Mouse (Mus musculus): Measurements from ENCODE around the gene Rabggta. TPM values are rescaled to one million over a fixed set of nuclear protein-coding genes. Genes with fewer than 3 reads are reported as not detected.
"Not testable (repeated sequence)": the region's sequence is repeated elsewhere in the genome, so short reads cannot be mapped to it uniquely, and the experiment has no call there.

The Rabggta gene
- 100 to 1,000 TPM in 3 of 26 experiments, 10 to 100 TPM in 23; 17.8 to 107 (median 48.7) TPM for total RNA-seq (2018; cell fraction: chromatin; rRNA removed)
- 10 to 100 TPM in 24 of 26 experiments, 1 to 10 TPM in 2; 9.7 to 17.0 (median 13.4) TPM for total RNA-seq (2018; cell fraction: cytosol; rRNA removed)
- 10 to 100 TPM in 25 of 26 experiments, 1 to 10 TPM in 1; 9.8 to 56.9 (median 30.2) TPM for total RNA-seq (2018; cell fraction: nucleus; rRNA removed)
- polyA plus RNA-seq (2018): 7.5 to 16.7 TPM (median 12.4 TPM) in 3 replicates

- Histone ChIP-seq H3K27ac (peak within 1 kb of the TSS; percentile 41), H3K79me2 (ENCODE audit: inconsistent target) (no peaks in the 10 kb centered on the region), H3K36me3 (ENCODE audit: inconsistent target) (peaks cover 28% of the 10 kb centered on the region), H3K4me3 (ENCODE audit: inconsistent target) (peak within 1 kb of the TSS; percentile 35)
- 2% methylated on average over 50 of the region's 50 CpGs for WGBS (ENCODE audit: missing documents)
Measured at GRCm38 (mm10) chr14:55721700-55722437, at the start of gene Rabggta. Gene Rabggta, minus strand, starts transcription at chr14:55722263.

- no peaks in the 10 kb centered on the region for H3K79me2 ChIP-seq (ENCODE audit: inconsistent target)
- H3K4me3 ChIP-seq (ENCODE audit: inconsistent target): no peak overlapping the region
- H3K36me3 ChIP-seq (ENCODE audit: inconsistent target): no peaks in the 10 kb centered on the region
- H3K27ac ChIP-seq: no peak overlapping the region
- WGBS (ENCODE audit: missing documents): 93% methylated on average over 15 of the region's 16 CpGs
Measured at GRCm38 (mm10) chr14:55769087-55769703, 47.1 kb upstream of the Rabggta start.

- no peak overlapping the region for H3K27ac ChIP-seq
- H3K4me3 ChIP-seq (ENCODE audit: inconsistent target): no peak overlapping the region
- H3K79me2 ChIP-seq (ENCODE audit: inconsistent target): no peaks in the 10 kb centered on the region
- no peaks in the 10 kb centered on the region for H3K36me3 ChIP-seq (ENCODE audit: inconsistent target)
- WGBS (ENCODE audit: missing documents): 55% methylated on average over 6 of the region's 6 CpGs
Measured at GRCm38 (mm10) chr14:55768555-55768954, 46.5 kb upstream of the Rabggta start.

GRCm38 (mm10) chr14:55767519-55768414 is 45.7 kb upstream of the Rabggta start:
- 17% methylated on average over 52 of the region's 52 CpGs for WGBS (ENCODE audit: missing documents)
- no peaks in the 10 kb centered on the region for H3K36me3 ChIP-seq (ENCODE audit: inconsistent target)
- H3K27ac ChIP-seq: no peak overlapping the region
- H3K79me2 ChIP-seq (ENCODE audit: inconsistent target): no peaks in the 10 kb centered on the region
- no peak overlapping the region for H3K4me3 ChIP-seq (ENCODE audit: inconsistent target)

- Histone ChIP-seq H3K79me2 (ENCODE audit: inconsistent target) (no peaks in the 10 kb centered on the region), H3K4me3 (ENCODE audit: inconsistent target) (no peak within 1 kb of the TSS), H3K27ac (peak within 1 kb of the TSS; percentile 71; the same call in 1 of the 2 replicates), H3K36me3 (ENCODE audit: inconsistent target) (no peaks in the 10 kb centered on the region)
- WGBS (ENCODE audit: missing documents): 34% methylated on average over 4 of the region's 4 CpGs
Measured at GRCm38 (mm10) chr14:55765696-55766095, 43.6 kb upstream of the Rabggta start, which contains the start of gene Ltb4r1. Gene Ltb4r1, plus strand, starts transcription at chr14:55765962.

- no peak overlapping the region for H3K4me3 ChIP-seq (ENCODE audit: inconsistent target)
- WGBS (ENCODE audit: missing documents): 5% methylated on average over 7 of the region's 7 CpGs
- peak overlapping the region; percentile 71 for H3K27ac ChIP-seq
- H3K79me2 ChIP-seq (ENCODE audit: inconsistent target): no peaks in the 10 kb centered on the region
- H3K36me3 ChIP-seq (ENCODE audit: inconsistent target): no peaks in the 10 kb centered on the region
Measured at GRCm38 (mm10) chr14:55763166-55763565, 41.1 kb upstream of the Rabggta start.

- H3K36me3 ChIP-seq (ENCODE audit: inconsistent target): no peaks in the 10 kb centered on the region
- H3K27ac ChIP-seq: peak overlapping the region; percentile 71
- H3K4me3 ChIP-seq (ENCODE audit: inconsistent target): no peak overlapping the region
- no peaks in the 10 kb centered on the region for H3K79me2 ChIP-seq (ENCODE audit: inconsistent target)
- 23% methylated on average over 74 of the region's 77 CpGs for WGBS (ENCODE audit: missing documents)
Measured at GRCm38 (mm10) chr14:55762001-55762821, 40.1 kb upstream of the Rabggta start.

GRCm38 (mm10) chr14:55761163-55761562 is 39.1 kb upstream of the Rabggta start, which contains the start of gene Ltb4r2:
Gene Ltb4r2, plus strand, starts transcription at chr14:55761428.
- Histone ChIP-seq H3K36me3 (ENCODE audit: inconsistent target) (no peaks in the 10 kb centered on the region), H3K4me3 (ENCODE audit: inconsistent target) (no peak within 1 kb of the TSS)
- 95% methylated on average over 6 of the region's 6 CpGs for WGBS (ENCODE audit: missing documents)

GRCm38 (mm10) chr14:55760156-55760555 is 38.1 kb upstream of the Rabggta start:
- H3K4me3 ChIP-seq (ENCODE audit: inconsistent target); H3K36me3 ChIP-seq (ENCODE audit: inconsistent target); H3K79me2 ChIP-seq (ENCODE audit: inconsistent target); H3K27ac ChIP-seq: not testable (repeated sequence)
- WGBS (ENCODE audit: missing documents): 0% methylated on average over 5 of the region's 6 CpGs

More at GRCm38 (mm10) chr14:55761163-55761562, 39.1 kb upstream of the Rabggta start, which contains the start of gene Ltb4r2:
- Histone ChIP-seq H3K27ac (no peak within 1 kb of the TSS), H3K79me2 (ENCODE audit: inconsistent target) (no peaks in the 10 kb centered on the region)

GRCm38 (mm10) chr14:55758363-55758784 is 36.3 kb upstream of the Rabggta start, which contains the start of gene Cideb:
Gene Cideb, minus strand, starts transcription at chr14:55758458.
- 25% methylated on average over 8 of the region's 8 CpGs for WGBS (ENCODE audit: missing documents)
- Histone ChIP-seq H3K36me3 (ENCODE audit: inconsistent target) (peaks cover 22% of the 10 kb centered on the region), H3K79me2 (ENCODE audit: inconsistent target) (no peaks in the 10 kb centered on the region), H3K4me3 (ENCODE audit: inconsistent target) (no peak within 1 kb of the TSS), H3K27ac (no peak within 1 kb of the TSS)

GRCm38 (mm10) chr14:55757566-55757965 is 35.5 kb upstream of the Rabggta start:
- no peaks in the 10 kb centered on the region for H3K79me2 ChIP-seq (ENCODE audit: inconsistent target)
- no peak overlapping the region for H3K4me3 ChIP-seq (ENCODE audit: inconsistent target)
- WGBS (ENCODE audit: missing documents): 58% methylated on average over 5 of the region's 6 CpGs
- H3K36me3 ChIP-seq (ENCODE audit: inconsistent target): peaks cover 30% of the 10 kb centered on the region
- H3K27ac ChIP-seq: no peak overlapping the region

- Histone ChIP-seq H3K79me2 (ENCODE audit: inconsistent target) (peaks cover 35% of the 10 kb centered on the region), H3K4me3 (ENCODE audit: inconsistent target) (peak overlapping the region; percentile 90), H3K36me3 (ENCODE audit: inconsistent target) (peaks cover 46% of the 10 kb centered on the region), H3K27ac (no peak overlapping the region)
- 84% methylated on average over 10 of the region's 10 CpGs for WGBS (ENCODE audit: missing documents)
Measured at GRCm38 (mm10) chr14:55747051-55747847, 25.2 kb upstream of the Rabggta start.

GRCm38 (mm10) chr14:55745861-55746237 is 23.8 kb upstream of the Rabggta start:
- H3K36me3 ChIP-seq (ENCODE audit: inconsistent target): peaks cover 46% of the 10 kb centered on the region
- peaks cover 35% of the 10 kb centered on the region for H3K79me2 ChIP-seq (ENCODE audit: inconsistent target)
- 1% methylated on average over 29 of the region's 31 CpGs for WGBS (ENCODE audit: missing documents)
- H3K27ac ChIP-seq: peak overlapping the region; percentile 41
- peak overlapping the region; percentile 90 for H3K4me3 ChIP-seq (ENCODE audit: inconsistent target)
